Mouse (Mus musculus) gastrocnemius, adult 18-20 months (tissue): ENCODE measurements around the gene Ushbp1. TPM values are rescaled to one million over a fixed set of nuclear protein-coding genes. Genes with fewer than 3 reads are reported as not detected.
"Not testable (repeated sequence)": the region's sequence is repeated elsewhere in the genome, so short reads cannot be mapped to it uniquely, and the experiment has no call there.

Experiments used
- DNase-seq: peaks from one replicate; pipeline ENCODE4 v3.0.0; 2021; ENCODE audit warnings: low spot score
- long read RNA-seq, 2 experiments: library from polyadenylated mRNA; stranded (forward); transcript quantifications; one replicate each; pipeline ENCODE4 v2.0.0; 2021
- total RNA-seq, 2 experiments: library from RNA; stranded (reverse); gene quantifications; 2 replicates each; pipeline ENCODE4 v1.2.3; 2021

Ushbp1 gene
- 1 to 10 TPM; 4.7 to 6.9 TPM for total RNA-seq
- long read RNA-seq, experiment 1, transcript Ushbp1-201 (13 exons, 2,438 nt), result major isoform, 5 of 13 reads
- long read RNA-seq, experiment 1, partial matches to known transcripts, result 2 of 13 reads
- long read RNA-seq, experiment 1, other reads (novel, unspliced or antisense), result 6 of 13 reads
- long read RNA-seq, experiment 2, transcript Ushbp1-201 (13 exons, 2,438 nt), result major isoform, 5 of 16 reads
- long read RNA-seq, experiment 2, partial matches to known transcripts, result 4 of 16 reads
- long read RNA-seq, experiment 2, other reads (novel, unspliced or antisense), result 5 of 16 reads

GRCm38 (mm10) chr8:71395629-71396028 lies at the start of gene Ushbp1:
TSS of gene Ushbp1 (minus strand) at chr8:71395802.
- DNase-seq, result no peak

GRCm38 (mm10) chr8:71445096-71445495 lies 49.5 kb upstream of the Ushbp1 start:
- no peak for DNase-seq

- peak; percentile 68 for DNase-seq
Observed at GRCm38 (mm10) chr8:71441404-71441803, 45.8 kb upstream of the Ushbp1 start.

DNA sequence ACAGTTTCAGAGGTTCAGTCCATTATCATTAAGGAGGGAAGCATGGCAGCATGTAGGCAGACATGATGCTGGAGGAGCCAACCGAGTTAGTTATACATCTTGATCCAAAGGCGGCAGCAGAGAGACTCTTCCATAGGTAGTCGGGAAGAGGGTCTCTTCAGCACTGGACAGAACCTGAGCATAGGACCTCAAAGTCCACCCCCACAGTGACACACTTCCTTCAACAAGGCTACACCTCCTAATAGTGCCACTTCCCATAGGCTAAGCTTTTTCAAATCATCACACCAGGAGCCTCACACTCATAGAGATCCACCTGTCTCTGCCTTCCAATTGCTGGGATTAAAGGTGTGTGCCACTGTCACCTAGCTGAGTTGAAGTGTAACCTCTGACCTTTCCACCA lies 41.4 kb upstream of the Ushbp1 start:
- DNase-seq, result no peak

DNA sequence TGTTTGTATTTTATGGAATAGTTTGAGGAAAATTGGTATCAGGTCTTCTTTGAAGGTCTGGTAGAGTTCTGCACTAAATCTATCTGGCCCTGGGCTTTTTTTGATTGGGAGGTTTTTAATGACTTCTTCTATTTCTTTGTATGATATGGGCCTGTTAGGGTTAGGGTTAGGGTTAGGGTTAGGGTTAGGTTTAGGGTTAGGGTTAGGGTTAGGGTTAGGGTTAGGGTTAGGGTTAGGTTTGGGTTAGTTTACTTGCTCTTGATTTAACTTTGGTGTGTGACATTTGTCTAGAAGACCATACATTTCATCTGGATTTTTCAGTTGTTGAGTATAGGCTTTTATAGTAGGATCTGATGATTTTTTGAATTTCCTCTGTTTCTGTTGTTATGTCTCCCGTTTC lies 37.3 kb upstream of the Ushbp1 start:
- DNase-seq, result not testable (repeated sequence)

DNA sequence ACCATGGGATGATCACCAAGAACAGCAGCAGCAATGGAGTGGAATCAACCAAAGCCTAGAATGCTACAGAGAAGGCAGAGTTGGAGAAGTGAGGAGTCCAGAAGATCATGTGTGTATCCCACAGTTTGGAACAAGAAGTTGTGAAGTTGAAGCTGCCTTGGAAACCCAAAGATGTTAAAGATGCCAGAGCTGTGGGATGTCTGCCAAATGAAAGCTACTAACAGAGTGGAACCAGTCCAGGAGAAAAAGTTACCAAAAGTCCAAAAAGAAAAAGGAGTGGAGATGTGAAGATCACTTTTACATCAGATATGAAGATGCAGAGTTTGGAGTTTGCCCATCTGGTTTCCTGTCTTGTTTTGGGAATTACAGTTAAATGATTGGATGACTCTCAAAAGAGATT lies 26.5 kb upstream of the Ushbp1 start:
- DNase-seq, result no peak

- DNase-seq, result no peak
Observed at GRCm38 (mm10) chr8:71411535-71412273, 16.1 kb upstream of the Ushbp1 start.

- DNase-seq, result no peak
Observed at GRCm38 (mm10) chr8:71408231-71408630, 12.6 kb upstream of the Ushbp1 start.

DNA sequence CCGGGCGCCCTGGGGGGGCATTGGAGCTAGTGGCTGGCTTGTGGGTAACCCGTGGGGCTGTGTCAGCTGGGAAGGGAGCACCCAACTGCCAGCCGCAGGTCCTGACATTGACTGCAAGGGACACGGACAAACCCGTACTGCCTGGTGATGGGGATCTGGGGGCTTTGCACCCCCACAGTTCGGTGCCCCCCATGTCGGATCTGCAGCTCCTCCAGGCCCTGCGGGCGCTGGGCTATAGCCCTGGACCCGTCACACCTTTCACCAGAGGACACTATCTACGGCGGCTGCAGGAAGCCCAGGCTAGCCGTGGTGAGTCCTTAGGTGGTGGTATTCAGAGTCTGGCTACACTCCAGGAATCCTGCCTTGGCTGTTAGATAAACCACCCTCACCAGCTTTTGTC lies 11.8 kb upstream of the Ushbp1 start:
- DNase-seq, result no peak

- DNase-seq, result peak; percentile 43
Observed at GRCm38 (mm10) chr8:71406099-71407015, 10.8 kb upstream of the Ushbp1 start.

- DNase-seq, result peak; percentile 96
Observed at GRCm38 (mm10) chr8:71405401-71406098, 9.9 kb upstream of the Ushbp1 start, which contains the start of gene Ankle1. TSS of gene Ankle1 (plus strand) at chr8:71406010.

GRCm38 (mm10) chr8:71404951-71405351 lies 9.3 kb upstream of the Ushbp1 start:
- no peak for DNase-seq

- DNase-seq, result no peak
Observed at GRCm38 (mm10) chr8:71404011-71404410, 8.4 kb upstream of the Ushbp1 start.

GRCm38 (mm10) chr8:71403107-71403885 lies 7.7 kb upstream of the Ushbp1 start:
- no peak for DNase-seq

DNA sequence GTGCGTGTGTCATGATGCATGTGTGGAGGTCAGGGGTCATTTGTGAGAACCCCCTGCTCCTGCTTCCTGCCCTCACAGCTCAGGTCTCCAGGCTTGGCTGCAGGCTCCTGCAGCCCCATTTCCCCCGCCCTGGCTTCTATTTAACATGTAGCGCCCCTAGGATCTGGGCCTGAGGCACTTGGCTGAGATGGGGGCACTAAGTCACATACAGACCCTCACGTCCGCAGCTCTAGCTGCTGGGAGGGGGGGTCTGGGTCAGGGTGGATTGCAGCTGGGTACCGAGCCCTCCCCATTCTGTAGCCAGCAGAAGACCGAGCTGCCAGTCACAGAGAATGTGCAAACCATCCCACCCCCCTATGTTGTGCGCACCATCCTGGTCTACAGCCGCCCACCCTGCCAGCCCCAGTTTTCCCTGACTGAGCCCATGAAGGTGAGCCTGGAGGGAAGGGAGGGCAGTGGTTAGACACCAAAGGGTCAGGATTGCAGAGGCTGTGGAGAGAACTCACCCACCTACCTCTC lies 6.9 kb upstream of the Ushbp1 start:
- DNase-seq, result no peak

DNA sequence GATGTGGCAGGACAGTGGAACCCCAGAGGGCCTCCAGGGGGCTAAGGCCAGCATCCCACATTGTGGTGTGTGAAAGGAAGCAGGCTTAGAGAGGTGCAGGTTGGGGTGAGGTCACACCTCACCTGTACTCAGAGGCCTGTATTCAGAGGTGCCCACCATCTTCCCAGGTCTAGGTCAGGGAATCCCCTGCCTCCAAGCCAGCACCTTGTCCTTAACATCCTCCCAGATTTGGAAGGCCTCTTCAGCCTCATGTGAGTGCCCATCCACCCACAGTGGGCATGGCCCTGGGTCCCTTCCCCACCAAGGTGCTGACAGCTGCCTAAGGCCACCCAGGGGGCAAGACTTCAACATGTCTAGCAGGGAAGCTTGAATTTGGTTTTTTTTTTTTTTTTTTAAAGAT lies 5.9 kb upstream of the Ushbp1 start:
- DNase-seq, result no peak

DNA sequence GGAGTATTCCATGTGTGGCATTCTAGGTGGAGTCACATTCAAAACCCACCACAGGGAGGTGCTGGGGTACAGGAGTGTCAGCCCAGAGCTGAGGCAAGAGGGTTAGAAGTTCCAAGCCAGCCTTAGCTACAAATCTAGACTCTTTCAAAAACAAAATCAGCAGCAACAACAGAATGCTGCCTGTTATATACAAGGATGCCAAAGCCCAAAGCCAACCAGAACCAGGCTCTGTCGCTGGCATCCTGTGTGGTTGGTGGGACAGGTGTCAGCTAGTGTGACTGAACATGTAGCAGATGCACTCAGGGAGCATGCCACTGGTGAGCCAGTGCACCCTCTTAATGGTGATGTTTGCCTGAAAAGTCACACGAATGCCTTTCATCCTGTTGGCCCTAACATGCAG lies 5.2 kb upstream of the Ushbp1 start:
- DNase-seq, result no peak

- no peak for DNase-seq
Observed at GRCm38 (mm10) chr8:71397701-71398100, 2.1 kb upstream of the Ushbp1 start.

DNA sequence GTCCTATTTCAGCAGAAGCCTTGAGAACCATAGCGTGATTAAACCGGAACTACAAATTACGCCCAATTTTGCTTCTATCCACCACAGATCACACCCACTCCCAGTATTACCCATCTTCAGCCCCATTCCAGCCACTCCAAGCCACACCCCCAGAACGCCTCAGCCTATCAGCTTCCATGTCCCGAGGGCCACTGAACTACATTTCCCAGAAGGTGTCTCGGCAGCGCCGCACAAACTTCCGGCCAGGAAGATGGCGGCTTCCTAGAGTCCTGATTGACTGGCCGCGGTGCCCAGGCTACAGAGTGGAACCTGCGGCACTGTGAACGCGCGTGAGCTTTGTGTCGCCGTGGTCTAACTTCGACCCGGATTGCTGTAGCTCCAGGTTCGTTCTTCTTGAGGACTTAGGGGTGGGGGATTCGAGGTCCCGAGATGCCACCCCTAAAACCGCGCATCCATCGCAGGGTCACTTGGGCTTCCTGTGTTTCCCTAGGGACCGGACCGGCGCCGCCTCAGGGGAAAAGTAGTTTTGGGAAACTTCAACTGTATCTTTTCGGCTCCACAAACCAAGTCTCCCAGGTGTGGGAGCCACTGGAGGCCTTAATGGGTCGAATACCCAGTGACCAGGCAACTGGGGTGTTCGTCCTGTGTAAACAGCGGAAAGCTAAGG lies 1.2 kb upstream of the Ushbp1 start, which contains the start of gene Babam1:
TSS of gene Babam1 (plus strand) at position 223 of the 667 bp plus-strand sequence.
- DNase-seq, result peak; percentile 95

- no peak for DNase-seq
Observed at GRCm38 (mm10) chr8:71395071-71395470, 531 bp downstream of the Ushbp1 start.
